15 mouse cellular contexts compared by ENCODE assay signal in the genomic region with DNA sequence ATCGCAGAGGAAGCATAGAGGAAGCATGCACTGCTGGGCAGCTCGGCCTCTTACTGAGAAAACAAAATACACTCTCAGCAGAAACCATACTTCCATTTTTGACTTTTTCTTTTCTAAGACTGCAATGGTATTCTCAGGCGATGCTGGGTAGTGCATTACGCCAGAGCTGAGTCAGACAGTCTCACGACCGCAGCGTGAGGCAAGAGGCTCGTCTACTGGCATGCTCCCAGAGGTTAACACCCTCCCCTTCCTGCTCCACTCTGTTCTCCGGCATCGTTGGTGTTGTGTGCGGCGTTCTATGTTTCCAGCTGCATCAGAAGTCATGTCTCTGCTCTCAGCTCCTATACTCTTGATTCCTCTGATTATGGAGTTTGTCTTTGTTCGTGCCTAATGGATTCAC.
DNase-seq lines count a peak whose midpoint lies in the region; ATAC-seq lines count a peak whose summit lies in the region.
"Had no signal": no experiment of that assay in that cellular context is flagged by ENCODE, and none has a peak within 500 bp of the region (broad histone marks: within the 10 kb centered on the region; RNA-seq: fewer than 3 reads in every experiment).

No protein-coding gene starts in this region.

- H3K9me3 ChIP-seq in midbrain, embryonic 10.5 days (replicated peaks) = no peaks in the 10 kb centered on the region
- H3K9me3 ChIP-seq: embryonic facial prominence, embryonic 12.5 days had no signal

- no peaks in the 10 kb centered on the region for H3K4me1 ChIP-seq in midbrain, embryonic 10.5 days
- H3K4me1 ChIP-seq: embryonic facial prominence, embryonic 12.5 days had no signal

- peak; percentile 27 to 75; a peak in 1 of 4 replicates for ATAC-seq in hematopoietic stem cell, adult 5-6 weeks (replicated peaks in 1 of 2; ENCODE audit: insufficient read depth in 1 of 2, low FRiP score in 2 of 2, low TSS enrichment in 1 of 2, low read depth in 1 of 2, poor library complexity in 2 of 2, severe bottlenecking in 2 of 2)
- ATAC-seq: CD4-positive, CD25-positive, alpha-beta regulatory T cell, adult 4 months; forebrain, embryonic 14.5 days; Patski had no signal

- H3K27ac ChIP-seq in midbrain, embryonic 10.5 days (replicated peaks) = no peak overlapping the region
- H3K27ac ChIP-seq: embryonic facial prominence, embryonic 12.5 days had no signal

- peak; percentile 92 for DNase-seq in heart, adult 11 months
- no peak for DNase-seq in heart, postnatal 4 days
- DNase-seq in lung, adult 18-20 months = peak; percentile 11 to 15
- DNase-seq in lung, postnatal 25 days (ENCODE audit: low spot score) = no peak
- peak; percentile 10 for DNase-seq in skeletal muscle tissue, adult 2 months (ENCODE audit: low read depth, low spot score)
- DNase-seq in left cerebral cortex, adult 9 months (ENCODE audit: low spot score in 2 of 2) = no peak
- no peak for DNase-seq in midbrain, embryonic 10.5 days (ENCODE audit: low spot score)
- DNase-seq: cerebellum, postnatal 10 days; midbrain, embryonic 14.5 days; spleen, adult 18-20 months had no signal

- H3K4me3 ChIP-seq in midbrain, embryonic 10.5 days = no peak overlapping the region
- H3K4me3 ChIP-seq: embryonic facial prominence, embryonic 12.5 days had no signal

- 95% methylated on average over 13 of the region's 13 CpGs for WGBS in midbrain, embryonic 10.5 days

- no peaks in the 10 kb centered on the region for H3K27me3 ChIP-seq in midbrain, embryonic 10.5 days (ENCODE audit: low read depth, poor library complexity, severe bottlenecking)
- H3K27me3 ChIP-seq: embryonic facial prominence, embryonic 12.5 days; Patski had no signal

- peaks cover 62% of the 10 kb centered on the region for H3K36me3 ChIP-seq in midbrain, embryonic 10.5 days

Comparison
In these comparisons a context has a peak if more than half of its experiments do, and no peak if none do; other contexts are left out.
1. DNase-seq: peak in heart, adult 11 months (single experiment), lung, adult 18-20 months (2 of 2) and skeletal muscle tissue, adult 2 months (single experiment); none in heart, postnatal 4 days (single experiment), lung, postnatal 25 days (single experiment), left cerebral cortex, adult 9 months (0 of 2) and midbrain, embryonic 10.5 days (single experiment).